Mouse (Mus musculus) urinary bladder, postnatal 14 days (tissue): ENCODE measurements around the gene Elf3.
"Not testable (repeated sequence)": the region's sequence is repeated elsewhere in the genome, so short reads cannot be mapped to it uniquely, and the experiment has no call there.

ENCODE experiments used
- DNase-seq: peaks from one replicate; pipeline ENCODE4 v3.0.0; 2021; ENCODE audit warnings: low spot score

Gene Elf3

DNA sequence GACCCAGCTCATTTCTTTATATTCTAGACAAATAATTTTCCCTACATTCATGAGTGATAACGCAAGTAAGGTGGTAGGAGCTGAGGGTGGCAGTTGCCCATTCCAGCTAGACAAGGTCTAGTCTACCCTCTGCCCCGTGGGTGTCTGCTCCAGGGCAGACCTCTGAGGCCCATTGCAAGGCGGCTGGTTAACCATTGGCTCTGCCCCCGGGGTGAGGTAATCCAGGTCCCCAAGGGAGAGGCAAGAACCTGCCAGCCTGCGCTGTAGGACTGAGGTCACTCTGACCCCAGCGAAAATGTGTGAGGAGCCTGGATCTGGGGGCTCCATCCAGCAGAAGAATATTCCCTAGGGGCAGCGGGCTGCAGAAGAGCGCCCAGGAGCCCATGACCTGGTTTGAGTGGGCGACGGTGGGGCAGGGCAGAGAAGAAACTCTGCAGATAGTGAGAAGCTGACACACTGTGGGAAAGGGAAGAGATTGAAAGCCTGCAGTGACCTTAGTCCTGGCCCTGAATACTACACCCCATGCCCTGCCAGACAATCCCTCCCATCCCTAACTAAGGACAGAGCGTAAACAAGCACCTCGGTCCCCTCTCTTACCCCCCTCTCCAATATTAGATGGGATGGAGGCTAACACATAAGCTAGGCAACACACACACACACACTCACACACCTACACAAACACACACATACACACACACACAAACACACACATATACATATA, 21.1 kb downstream of the Elf3 start:
- DNase-seq: no peak

DNA sequence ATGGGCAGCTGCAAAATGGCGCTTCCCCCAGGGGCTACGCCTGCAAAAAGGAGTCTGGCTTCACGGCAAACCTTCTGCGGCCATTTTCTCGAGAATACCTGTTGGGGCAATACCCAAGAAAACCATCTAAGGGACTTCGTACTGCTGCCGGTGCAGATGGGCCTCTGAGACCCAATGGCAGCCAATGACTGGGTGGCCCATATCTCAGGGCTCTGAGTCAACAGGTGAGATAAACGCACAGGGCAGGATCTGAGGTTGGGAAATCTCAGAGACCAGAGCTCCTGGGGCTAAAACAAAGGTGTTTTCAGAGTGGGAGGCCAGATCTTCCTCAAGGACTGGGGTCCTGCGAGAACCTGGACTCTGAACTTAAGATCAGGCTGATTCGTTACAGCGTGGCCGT, 23.6 kb downstream of the Elf3 start:
- DNase-seq: no peak

DNA sequence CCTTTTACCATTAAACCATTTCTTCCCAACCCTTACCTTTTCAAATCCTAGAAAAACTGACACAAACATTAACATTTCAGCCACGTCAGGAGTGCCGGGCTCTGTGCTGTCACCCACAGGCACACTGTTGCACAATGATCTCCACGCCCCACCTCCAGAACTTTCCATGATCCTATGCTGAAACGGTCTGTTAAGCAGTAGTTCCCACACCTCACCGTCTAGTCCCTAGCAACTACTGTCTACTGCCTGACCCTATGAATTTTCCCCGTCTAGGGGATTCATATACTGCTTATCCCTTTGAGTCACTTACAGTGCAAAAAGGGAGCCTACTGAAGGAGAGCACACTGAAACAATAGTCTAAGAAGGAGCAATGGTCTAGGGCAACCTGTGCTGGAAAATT, 24.4 kb downstream of the Elf3 start:
- DNase-seq: no peak

DNA sequence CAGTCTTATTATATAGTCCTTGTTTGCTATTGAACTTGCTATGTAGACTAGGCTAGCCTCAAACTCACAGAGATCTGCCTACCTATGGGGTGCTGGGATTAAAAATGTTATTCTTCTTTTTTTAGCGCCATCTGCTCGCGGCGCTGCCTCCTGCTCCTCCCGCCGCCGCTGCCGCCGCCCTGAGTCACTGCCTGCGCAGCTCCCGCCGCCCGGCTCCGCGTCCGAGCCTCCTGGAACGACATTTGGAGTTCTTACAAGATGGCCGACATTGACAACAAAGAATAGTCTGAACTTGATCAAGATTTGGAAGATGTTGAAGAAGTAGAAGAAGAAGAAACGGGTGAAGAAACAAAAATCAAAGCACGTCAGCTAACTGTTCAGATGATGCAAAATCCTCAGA, 26.5 kb downstream of the Elf3 start:
- not testable (repeated sequence) for DNase-seq

DNA sequence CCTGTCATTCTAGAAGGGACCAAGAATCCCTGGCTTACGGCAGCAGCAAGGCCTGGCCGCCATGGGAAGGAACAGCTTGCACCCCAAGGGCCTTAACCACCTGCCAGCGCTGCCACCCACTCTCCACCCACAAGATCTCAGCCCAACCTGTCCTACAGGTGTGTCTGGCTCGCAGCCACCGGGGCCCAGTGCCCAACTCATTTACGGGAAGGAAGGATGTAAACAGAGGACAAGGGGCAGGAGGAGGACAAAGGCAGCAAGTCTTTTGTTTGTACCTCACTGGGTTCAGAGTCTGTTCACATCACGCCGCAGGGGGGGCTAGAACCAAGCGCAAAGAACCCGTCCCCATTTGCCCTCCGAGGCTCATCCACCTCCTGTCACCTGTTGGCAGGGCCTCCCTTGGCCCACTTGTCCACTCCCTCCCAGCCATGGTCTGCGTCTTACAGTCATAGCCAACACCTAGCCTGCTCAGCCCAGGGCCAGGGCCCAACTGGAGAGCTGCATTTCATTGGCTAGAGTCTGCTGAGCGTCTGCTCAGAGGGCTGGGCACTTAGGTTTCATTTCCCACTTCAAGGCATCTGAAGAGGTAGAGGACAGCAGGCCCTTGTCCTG, 30.9 kb downstream of the Elf3 start:
- DNase-seq: peak; percentile 88

DNA sequence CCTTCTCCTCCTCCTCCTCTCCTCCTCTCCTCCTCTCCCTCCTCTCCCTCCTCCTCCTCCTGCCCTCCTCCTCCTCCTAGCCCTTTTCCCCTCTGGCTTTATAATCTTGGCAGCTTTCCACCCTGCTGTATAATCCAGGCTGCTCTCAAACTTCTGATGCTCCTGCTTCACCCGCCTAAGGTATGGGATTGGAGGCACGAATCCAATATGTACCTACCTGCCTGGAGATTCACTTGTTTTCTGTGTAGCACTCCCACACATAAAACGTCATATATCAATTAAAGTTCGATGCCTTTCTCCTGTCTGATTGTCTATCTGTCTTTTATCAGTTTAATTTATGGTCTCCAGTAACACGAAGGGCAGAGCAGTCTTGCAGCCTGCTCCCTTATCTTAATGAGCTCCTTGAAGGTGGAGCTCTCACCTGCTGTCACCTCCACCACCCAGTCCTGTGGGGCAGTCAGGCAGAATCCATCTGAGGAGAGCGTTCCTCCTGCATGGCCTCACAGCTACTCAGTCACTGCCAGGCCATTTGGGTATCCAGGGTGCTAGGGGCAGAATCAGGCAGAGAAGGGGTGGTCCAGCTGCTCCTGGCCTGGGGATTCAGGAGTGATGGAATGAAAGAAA, 33.3 kb downstream of the Elf3 start:
- no peak for DNase-seq

DNA sequence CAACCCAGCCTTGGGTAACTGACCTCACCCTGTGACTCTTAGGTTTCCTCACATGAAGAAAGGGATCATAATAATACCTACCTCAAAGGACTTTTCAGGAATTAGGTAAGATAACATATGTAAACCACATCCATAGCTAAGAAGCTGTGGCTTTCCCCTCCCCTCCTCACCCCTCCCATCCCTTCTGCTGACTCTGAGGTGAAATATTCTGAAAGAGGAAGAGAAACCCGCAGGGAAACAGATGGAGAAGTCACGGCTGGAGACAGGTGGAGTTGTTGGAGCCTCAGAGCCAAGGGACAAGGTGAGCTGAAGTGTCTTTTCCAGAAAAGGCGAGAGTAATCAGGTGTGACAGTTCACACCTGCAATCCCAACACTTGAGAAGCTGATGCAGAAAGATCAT, 34.2 kb downstream of the Elf3 start:
- DNase-seq: no peak

DNA sequence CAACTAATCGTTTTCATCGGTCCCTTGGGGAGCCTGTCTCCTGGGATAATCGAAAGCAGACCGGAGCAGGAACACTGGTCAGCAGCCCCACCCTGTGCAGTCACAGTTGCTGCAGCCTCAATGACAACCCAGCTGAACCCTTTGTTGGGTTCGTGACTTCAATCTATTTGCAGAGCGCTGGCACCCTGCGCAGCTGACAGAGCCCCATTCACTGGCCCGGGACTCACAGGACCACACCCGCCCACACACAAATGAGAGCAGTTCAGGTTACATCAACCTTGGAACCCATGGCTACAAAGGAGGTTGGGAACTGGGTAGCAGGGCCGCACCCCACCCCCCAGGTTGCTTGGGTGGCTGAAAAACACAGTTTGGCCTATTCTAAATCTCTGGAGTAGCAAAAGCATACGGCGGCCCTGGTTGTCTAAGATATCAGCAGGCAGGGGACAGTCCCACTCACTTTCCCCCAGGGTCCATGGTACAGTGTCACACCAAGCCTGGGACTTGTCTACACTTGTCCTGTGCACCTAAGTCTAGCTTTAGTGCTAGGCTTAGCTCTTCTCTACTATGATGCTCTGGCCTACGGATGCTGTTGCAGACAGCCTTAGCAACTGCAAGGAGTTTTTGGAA, 40.6 kb downstream of the Elf3 start:
- no peak for DNase-seq

DNA sequence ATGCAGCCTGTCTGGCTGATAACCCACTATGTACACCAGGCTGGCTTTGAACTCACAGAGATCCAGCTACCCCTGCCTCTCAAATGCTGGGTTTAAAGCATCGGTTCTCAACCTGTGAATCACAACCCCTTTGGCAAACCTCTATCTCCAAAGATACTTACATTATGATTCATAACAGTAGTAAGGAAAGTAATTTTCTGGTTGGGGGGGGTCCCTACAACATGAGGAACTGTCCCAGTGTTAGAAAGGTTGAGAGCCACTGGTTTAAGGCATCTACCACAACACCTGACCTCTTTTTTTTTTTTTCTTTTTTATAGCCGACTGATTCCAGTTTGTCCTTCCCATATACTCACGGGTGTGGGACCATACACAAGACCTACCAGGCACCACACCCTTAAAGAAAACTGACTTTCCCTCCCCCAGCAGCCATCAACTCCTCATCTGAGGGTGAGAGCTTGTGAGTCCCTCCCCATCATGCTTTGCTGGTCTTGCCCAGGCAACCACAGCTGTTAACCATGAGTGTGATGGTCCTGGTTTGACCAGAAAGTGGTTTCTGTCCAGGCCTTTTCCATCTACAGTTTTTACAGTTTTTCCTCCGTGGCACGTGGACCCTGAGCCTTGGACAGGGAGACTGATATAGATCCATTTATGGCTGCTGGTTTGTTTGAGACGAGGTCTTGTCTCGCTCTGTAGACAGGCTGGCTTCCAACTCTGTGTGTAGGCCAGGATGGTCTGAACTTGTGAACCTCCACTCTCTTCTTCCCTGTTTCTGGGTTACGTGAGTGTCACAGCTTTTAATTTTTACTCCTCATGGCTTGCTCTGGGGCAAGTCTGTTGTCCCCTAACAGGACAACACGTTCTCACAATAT, 44.4 kb downstream of the Elf3 start:
- DNase-seq: no peak

DNA sequence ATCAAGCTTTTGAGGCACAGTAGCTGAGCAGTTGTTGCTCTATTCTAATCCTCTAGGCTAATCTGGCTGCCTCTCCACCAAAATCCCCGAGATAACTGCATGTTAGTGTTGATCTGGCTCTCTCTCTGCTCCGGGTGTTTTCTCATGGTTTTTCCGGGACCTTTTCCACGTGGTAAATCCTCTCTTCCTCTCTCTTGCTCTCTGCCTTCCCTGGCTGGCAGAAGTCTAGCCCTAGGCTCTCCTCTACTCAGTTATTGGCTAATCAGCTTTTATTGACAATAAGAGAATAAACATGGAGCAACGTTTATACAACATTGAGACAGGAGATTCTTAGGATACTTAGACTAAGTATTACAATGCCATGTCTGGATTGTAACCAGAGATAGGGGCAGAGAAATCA, 47.9 kb downstream of the Elf3 start:
- no peak for DNase-seq

DNA sequence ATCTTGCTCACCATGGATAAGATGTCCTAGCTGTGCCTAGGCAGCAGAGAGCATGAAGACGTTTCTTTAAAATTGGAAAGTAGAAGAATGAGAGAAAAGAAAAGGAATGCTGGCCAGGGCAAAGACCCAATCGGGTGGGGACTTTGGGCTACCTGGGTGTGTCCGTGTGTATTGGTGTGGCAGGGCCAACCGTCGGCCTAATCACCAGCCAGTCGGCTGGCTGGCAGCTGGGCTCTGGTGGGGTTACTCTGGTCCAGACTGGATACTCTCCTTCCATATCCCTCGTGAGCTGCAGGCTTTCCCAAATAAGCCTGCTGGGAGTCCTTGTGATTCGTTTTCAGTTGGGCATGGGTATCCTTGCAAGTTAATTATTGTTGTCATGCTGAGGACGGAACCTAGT, 49.7 kb downstream of the Elf3 start:
- no peak for DNase-seq

DNA sequence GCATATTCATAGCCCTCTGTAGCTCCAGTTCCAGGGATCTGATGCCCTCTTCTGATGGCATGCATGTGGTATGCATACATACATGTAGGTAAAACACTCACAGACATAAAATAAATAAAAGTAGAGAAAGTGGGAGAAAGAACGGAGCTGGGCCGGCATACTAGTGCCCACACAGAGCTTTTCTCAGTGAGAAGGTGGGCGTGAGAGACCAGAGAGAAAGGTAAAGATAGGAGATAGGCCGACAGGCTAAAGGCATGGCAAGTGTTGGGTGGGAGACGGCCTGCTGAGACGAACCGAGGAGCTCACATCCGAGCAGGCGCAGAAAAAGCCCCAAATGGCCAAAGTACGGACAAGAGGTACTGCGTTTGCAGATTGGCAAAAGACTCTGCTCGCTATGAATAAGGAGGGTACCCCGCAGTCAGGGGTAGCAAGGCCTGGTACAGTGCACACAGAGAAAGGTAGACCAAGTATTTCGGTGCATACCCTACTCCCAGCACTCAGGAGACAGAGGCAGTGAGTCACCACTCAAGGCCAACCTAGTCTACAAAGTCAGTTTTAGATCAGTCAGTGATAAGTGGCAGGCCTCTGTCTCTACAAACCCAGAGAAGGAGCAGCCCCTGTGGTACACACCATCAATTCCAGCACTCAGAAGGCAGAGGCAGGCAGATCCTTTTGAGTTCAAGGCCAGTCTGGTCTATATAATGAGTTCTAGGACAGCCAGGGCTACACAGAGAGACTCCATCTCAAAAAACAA, 51.6 kb downstream of the Elf3 start:
- no peak for DNase-seq

DNA sequence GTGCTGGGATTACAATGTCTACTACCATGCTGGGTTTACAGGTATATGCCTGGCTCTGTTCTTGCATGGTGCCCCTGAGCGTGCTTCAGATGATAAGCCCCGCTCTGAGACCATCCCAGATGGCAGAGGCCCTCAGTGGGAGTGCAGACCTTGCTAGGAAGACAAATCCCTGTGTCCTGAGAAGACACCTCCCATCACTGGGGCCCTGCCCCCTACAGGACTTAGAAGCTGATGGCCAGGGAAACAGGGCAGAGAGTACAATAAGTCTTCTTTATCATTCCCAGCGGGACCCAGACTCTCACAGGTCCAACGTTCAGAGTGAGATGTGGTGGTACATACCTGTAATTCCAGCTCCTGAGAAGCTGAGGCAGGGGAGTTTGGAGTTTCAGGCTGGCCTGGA, 53.1 kb downstream of the Elf3 start:
- no peak for DNase-seq

DNA sequence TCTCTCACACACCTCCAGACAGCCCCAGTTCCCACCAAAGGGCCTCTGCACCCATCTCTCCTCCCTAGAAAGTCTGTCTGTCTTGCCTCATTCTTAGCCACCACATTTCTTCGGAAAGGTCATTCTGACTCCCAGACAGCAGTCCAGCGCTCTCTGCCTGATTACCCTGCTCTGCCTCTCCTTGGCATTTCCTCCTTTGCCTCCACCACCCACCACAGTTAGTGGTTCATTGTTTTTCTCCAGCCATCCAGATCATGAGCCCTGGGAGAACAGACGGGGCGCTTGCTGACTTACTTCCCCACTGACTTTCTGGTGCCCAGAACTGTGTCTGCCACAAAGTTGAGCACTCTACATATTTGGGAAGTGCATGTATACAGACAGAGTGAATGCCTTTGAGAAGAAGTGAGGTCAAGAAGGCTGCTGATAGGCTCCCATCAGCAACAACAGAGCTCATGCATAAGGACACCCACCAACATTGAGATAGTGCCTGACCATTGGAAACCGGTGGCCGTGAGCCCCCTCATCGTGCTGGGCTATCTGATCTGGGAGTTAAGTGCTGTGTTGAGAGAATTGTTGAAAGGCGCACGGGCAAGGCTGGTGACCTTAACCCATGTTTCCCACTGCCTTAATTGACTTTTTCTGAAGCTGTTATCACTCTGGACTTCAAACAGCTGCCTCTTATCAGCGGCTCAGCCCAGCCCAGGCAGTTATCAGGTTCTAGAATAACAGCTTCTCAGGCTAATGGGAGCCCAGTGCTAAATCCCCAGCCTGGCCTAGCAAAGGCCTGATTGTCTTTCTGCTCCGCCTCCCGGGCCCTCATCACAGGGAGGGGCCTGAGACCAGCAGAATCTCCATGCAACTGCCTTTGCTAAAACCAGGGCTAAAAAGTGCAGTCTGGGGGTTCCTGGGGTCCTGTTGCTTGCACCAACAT, 53.9 kb downstream of the Elf3 start:
- no peak for DNase-seq
